Mouse (Mus musculus): ENCODE results near the gene Notum.

The Notum gene

GRCm38 (mm10) chr11:120617519-120618112 is 43.4 kb downstream of the Notum start, which contains the start of gene Pcyt2:
Gene Pcyt2, minus strand, starts transcription at chr11:120617936.
- under 1% methylated on average over 56 of the region's 56 CpGs for WGBS

- WGBS = 32% methylated on average over 4 of the region's 4 CpGs
Measured at GRCm38 (mm10) chr11:120616617-120617294, 44.2 kb downstream of the Notum start.

- WGBS = 71% methylated on average over 11 of the region's 11 CpGs
Measured at GRCm38 (mm10) chr11:120615606-120616203, 45.3 kb downstream of the Notum start.

DNA sequence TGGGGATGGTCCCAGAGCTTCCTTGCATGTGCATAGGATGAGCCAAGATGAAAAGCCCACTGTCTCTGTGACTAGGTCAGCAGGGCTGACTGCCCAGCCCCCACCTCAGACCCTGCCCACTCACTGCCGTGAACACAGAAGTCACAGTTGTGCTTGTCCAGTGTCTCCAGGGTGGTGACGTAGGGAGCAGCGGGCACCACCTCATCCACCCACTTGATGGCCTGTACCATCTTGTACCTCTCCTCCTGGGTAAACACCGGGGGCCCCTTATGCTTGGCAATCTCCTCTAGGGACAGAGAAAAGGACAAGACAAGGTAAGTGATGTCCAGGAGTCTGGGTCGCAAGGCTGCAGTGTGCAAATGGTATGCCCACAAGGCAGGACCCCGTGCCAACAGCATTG is 45.8 kb downstream of the Notum start:
- WGBS = 74% methylated on average over 6 of the region's 6 CpGs

GRCm38 (mm10) chr11:120613976-120614375 is 47.0 kb downstream of the Notum start:
- 77% methylated on average over 8 of the region's 8 CpGs for WGBS

- WGBS = 88% methylated on average over 10 of the region's 10 CpGs
Measured at GRCm38 (mm10) chr11:120613481-120613972, 47.4 kb downstream of the Notum start.

- WGBS = 37% methylated on average over 6 of the region's 6 CpGs
Measured at GRCm38 (mm10) chr11:120612763-120613162, 48.2 kb downstream of the Notum start.

GRCm38 (mm10) chr11:120610477-120611046 is 50.4 kb downstream of the Notum start:
- 72% methylated on average over 9 of the region's 9 CpGs for WGBS

DNA sequence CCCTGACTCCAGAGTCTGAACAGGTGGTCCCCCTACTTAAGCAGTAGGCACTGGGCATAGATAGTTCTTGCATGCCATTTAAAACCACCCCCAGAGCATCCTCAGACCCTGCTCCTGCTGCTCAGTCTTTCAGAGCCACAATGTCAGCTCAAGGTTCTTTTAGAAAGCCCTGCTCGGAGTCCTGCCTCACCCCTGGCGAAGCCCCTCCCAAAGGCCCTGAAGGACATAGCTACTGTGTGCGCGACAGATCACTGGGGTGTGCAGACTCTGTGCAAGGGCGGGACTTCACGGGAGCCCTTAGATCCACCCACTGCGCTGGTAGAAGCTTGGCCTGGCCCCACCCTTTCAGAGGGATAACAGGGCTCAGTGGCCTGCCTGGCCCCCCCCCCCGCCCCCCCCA is 51.7 kb downstream of the Notum start:
- WGBS = 40% methylated on average over 8 of the region's 8 CpGs

GRCm38 (mm10) chr11:120608241-120609034 is 52.5 kb downstream of the Notum start, which contains the start of gene Npb:
Gene Npb, plus strand, starts transcription at chr11:120608477.
- 14% methylated on average over 45 of the region's 45 CpGs for WGBS

DNA sequence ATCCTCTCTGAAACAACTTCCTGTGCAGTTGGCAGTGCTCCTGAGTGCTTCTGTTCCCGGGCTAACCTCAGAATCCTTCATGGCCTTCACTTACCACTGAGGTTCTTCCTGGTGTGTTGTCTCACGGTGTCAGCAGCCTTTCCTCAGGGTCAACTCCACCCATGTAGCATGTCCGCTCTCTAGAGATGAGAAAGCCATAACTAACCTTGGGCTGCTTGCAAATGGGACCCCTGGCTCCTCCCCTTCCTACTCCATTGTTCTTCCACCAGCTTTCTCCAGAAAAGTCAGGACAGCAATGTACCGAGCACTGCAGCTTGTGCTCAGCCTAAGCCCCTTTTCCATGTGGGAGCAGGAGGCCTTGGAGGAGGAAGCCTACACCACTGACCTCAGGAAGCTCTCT is 54.2 kb downstream of the Notum start:
- 72% methylated on average over 4 of the region's 4 CpGs for WGBS

DNA sequence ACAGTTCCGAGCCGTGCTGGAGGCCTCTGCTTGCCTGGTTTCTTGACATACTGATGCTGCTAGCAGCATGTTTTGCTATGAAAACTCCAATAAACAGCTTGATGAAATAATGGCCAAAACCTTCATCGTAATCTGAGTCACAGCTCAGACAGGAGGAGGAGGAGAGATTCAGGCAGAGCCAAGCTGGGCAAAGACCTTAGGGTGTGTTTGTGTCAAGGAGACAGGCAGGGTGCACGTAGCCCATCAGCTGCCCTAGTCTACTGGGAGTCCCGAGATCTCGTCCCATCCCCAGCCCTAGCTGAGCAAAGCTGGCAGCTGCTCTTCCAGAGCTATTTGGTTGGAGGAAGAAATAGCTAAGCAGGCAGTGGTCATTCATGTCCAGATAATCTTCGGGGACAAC is 55.3 kb downstream of the Notum start:
- WGBS = 73% methylated on average over 7 of the region's 7 CpGs
